In the genomic region with DNA sequence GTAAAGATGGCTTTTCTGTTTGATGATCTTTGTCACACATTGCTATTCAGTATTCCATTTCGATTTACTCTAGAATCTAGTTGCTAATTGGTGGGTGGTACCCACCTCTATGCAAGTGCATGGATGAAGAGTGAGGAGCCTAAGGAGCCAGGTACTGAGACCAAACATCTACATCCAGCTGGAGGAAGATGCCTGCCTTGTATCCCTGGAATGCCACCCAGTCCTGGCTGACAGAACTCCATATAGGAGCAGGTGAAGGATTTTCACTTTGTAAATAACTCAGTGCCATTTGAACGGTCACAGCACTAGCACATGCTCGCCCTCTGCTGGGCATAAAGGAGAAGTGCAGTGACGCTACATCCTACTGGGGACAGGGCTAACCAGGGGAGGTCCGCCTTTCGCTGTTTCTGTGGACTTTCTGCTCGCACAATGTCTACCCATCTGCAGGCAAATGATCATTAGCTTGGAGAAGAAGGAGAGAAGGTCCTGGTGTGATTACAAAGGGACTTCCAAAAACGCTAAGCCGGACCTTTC, we compare ENCODE assay signal across 9 mouse cellular contexts. TPM values are rescaled to one million over a fixed set of nuclear protein-coding genes. Genes with fewer than 3 reads are reported as not detected.
DNase-seq lines count a peak whose midpoint lies in the region; ATAC-seq and TF ChIP-seq lines count a peak whose summit lies in the region.
"Had no signal": no experiment of that assay in that cellular context is flagged by ENCODE, and none has a peak within 500 bp of the region (broad histone marks: within the 10 kb centered on the region; RNA-seq: fewer than 3 reads in every experiment).

No protein-coding gene starts in this region.

- H3K9me3 ChIP-seq in lung, postnatal 0 days (ENCODE audit: low read length): no peaks in the 10 kb centered on the region
- H3K9me3 ChIP-seq: heart, embryonic 15.5 days had no signal

- peak; percentile 98 for TF ChIP-seq CTCF in lung, postnatal 0 days (IDR thresholded peaks at IDR 0.05)
- peak; percentile 79; the same call in 1 of the 2 replicates for TF ChIP-seq CTCF in small intestine, adult 2 months (IDR thresholded peaks at IDR 0.05; ENCODE audit: extremely low read depth, insufficient read length, insufficient replicate concordance, low read depth, low read length)

- no peak for TF ChIP-seq POLR2A in small intestine, adult 2 months (IDR thresholded peaks at IDR 0.05; ENCODE audit: low read depth, low read length)

- H3K27me3 ChIP-seq in lung, postnatal 0 days (replicated peaks; ENCODE audit: insufficient read depth, low read length): no peaks in the 10 kb centered on the region
- no peaks in the 10 kb centered on the region for H3K27me3 ChIP-seq in small intestine, adult 2 months (ENCODE audit: control insufficient read depth, insufficient read depth, low read length)

- no peak overlapping the region for H3K4me3 ChIP-seq in lung, postnatal 0 days (ENCODE audit: low read depth, low read length)
- H3K4me3 ChIP-seq in small intestine, adult 2 months (ENCODE audit: low read depth, low read length): no peak overlapping the region
- H3K4me3 ChIP-seq: heart, embryonic 15.5 days had no signal

- H3K9ac ChIP-seq in lung, postnatal 0 days (replicated peaks; ENCODE audit: low read depth): no peak overlapping the region
- H3K9ac ChIP-seq: heart, embryonic 15.5 days had no signal

- WGBS in lung, postnatal 0 days: 18% methylated on average over 9 of the region's 9 CpGs
- WGBS in small intestine, adult 2 months: 17% methylated on average over 9 of the region's 9 CpGs

- no peaks in the 10 kb centered on the region for H3K36me3 ChIP-seq in lung, postnatal 0 days (ENCODE audit: insufficient read depth, low read length)
- no peaks in the 10 kb centered on the region for H3K36me3 ChIP-seq in small intestine, adult 2 months (ENCODE audit: control insufficient read depth, insufficient read depth, low read length)
- H3K36me3 ChIP-seq: heart, embryonic 15.5 days had no signal

- no peak overlapping the region for H3K4me2 ChIP-seq in lung, postnatal 0 days (replicated peaks; ENCODE audit: low read depth, low read length)
- H3K4me2 ChIP-seq: heart, embryonic 15.5 days had no signal

- H3K4me1 ChIP-seq in lung, postnatal 0 days (ENCODE audit: insufficient read depth, low read depth, low read length): no peaks in the 10 kb centered on the region
- H3K4me1 ChIP-seq in small intestine, adult 2 months (ENCODE audit: control insufficient read depth, insufficient read depth, insufficient read length, low read length): no peaks in the 10 kb centered on the region

- no peak for TF ChIP-seq EP300 in lung, postnatal 0 days (IDR thresholded peaks at IDR 0.05)

- no peak for ATAC-seq in CD4-positive, CD25-positive, alpha-beta regulatory T cell, adult 4 months
- no peak for ATAC-seq in lung, postnatal 0 days

- DNase-seq in CD4-positive, CD25-positive, alpha-beta regulatory T cell, adult 2 months (ENCODE audit: low read depth, low spot score): peak; percentile 58
- peak; percentile 52 to 61 for DNase-seq in right cerebral cortex, adult 2 months (ENCODE audit: low spot score in 2 of 2)
- DNase-seq in right cerebral cortex, postnatal 36 days (ENCODE audit: low spot score in 2 of 2): no peak
- DNase-seq in embryo, embryonic 11.5 days (ENCODE audit: low read depth, low spot score): peak; percentile 60
- DNase-seq in induced T-regulatory cell, adult 2 months (ENCODE audit: low read depth): peak; percentile 55
- DNase-seq in lung, postnatal 0 days (ENCODE audit: low spot score): peak; percentile 71

- no peak overlapping the region for H3K27ac ChIP-seq in lung, postnatal 0 days (ENCODE audit: low read length)
- H3K27ac ChIP-seq in small intestine, adult 2 months (ENCODE audit: insufficient read depth, low read depth, low read length): no peak overlapping the region
- H3K27ac ChIP-seq: heart, embryonic 15.5 days had no signal

RNA-seq across cellular contexts. Expression of a gene that starts 16.7 kb away (rescaled TPM):
- not detected for polyA plus RNA-seq in CD4-positive, CD25-positive, alpha-beta regulatory T cell, adult 4 months (2017; shearing (Covaris generic))
- polyA plus RNA-seq in lung, postnatal 0 days (2015; fragmentation: Nextera tagmentation; extraction: Ambion mirVana): 1.5 TPM in 2 replicates
- 0.47 and 0.63 TPM in 2 replicates for polyA plus RNA-seq in small intestine, adult 2 months (2012; rRNA removed)

Comparison
In these comparisons a context has a peak if more than half of its experiments do, and no peak if none do; other contexts are left out.
1. DNase-seq: peak in CD4-positive, CD25-positive, alpha-beta regulatory T cell, adult 2 months (single experiment), right cerebral cortex, adult 2 months (2 of 2), embryo, embryonic 11.5 days (single experiment), induced T-regulatory cell, adult 2 months (single experiment) and lung, postnatal 0 days (single experiment); none in right cerebral cortex, postnatal 36 days (0 of 2).